Mouse (Mus musculus) E14TG2a.4 (cell line): ENCODE results near the gene Siglecf.

Source experiments
- CTCF ChIP-seq: conservative IDR thresholded peaks from 2 replicates; pipeline ENCODE4 v1.5.1; 2014; ENCODE audit warnings: low read length
- NANOG ChIP-seq: IDR thresholded peaks from 2 replicates; pipeline ENCODE4 v1.6.1; 2014; ENCODE audit warnings: borderline replicate concordance, low read length, mixed read lengths
- POU5F1 ChIP-seq: IDR thresholded peaks from 2 replicates; pipeline ENCODE4 v1.6.1; 2014; ENCODE audit warnings: low read length, borderline replicate concordance

DNA sequence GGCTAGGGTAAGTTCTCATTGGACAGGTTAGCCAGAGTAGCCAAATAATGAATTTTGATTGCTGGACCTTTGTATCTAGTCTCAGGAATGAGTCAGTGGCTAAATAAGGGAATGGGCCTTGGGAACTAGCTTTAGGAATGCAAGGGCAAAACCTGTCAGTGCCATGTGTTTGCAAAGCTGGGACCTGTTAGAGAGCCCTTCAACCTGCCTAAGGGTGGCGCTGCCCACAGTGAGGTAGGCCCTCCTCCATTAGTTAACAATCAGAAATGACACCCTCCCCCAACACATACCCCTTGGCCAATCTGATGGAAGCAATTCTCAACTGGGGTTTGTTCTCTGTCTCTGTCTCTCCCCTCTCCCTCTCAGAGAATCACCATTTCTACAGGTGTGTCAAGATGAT is 4.6 kb upstream of the Siglecf start:
- TF ChIP-seq CTCF, result no peak
- TF ChIP-seq POU5F1, result no peak
- TF ChIP-seq NANOG, result no peak
